Mouse (Mus musculus): ENCODE measurements around the gene Ttc7b. TPM values are rescaled to one million over a fixed set of nuclear protein-coding genes. Genes with fewer than 3 reads are reported as not detected.

Gene Ttc7b
- polyA plus RNA-seq, 2 experiments: 1.3 to 3.5 TPM

GRCm38 (mm10) chr12:100474661-100475321 is 45.8 kb downstream of the Ttc7b start:
- H3K4me1 ChIP-seq (replicated peaks; ENCODE audit: control insufficient read depth in 2 of 2, insufficient read depth in 2 of 2, low read length in 1 of 2): 0 out of 4 replicates have a peak, but pooled peaks cover 0 to 2% of the 10 kb centered on the region in 2 experiments
- H3K36me3 ChIP-seq (replicated peaks; ENCODE audit: control insufficient read depth, insufficient read depth, low read depth): no peaks in the 10 kb centered on the region
- no peaks in the 10 kb centered on the region for H3K9me3 ChIP-seq (ENCODE audit: control insufficient read depth, low read length)
- no peak overlapping the region for H3K9ac ChIP-seq (replicated peaks)
- no peak for DNase-seq (ENCODE audit: low read depth in 3 of 3, low spot score in 3 of 3)
- no peak for TF ChIP-seq EP300 (IDR thresholded peaks at IDR 0.05; ENCODE audit: low read depth)
- TF ChIP-seq CTCF (IDR thresholded peaks at IDR 0.05; ENCODE audit: low read depth): no peak
- WGBS (ENCODE audit: insufficient replicate concordance): 54% methylated on average over 3 of the region's 3 CpGs
- no peak overlapping the region for H3K4me3 ChIP-seq (ENCODE audit: insufficient read depth in 1 of 2, low read depth in 2 of 2, low read length in 2 of 2)
- no peak overlapping the region for H3K4me2 ChIP-seq (ENCODE audit: low read depth)
- no peaks in the 10 kb centered on the region for H3K27me3 ChIP-seq (ENCODE audit: control insufficient read depth, insufficient read depth, low read length)
- no peak for ATAC-seq (ENCODE audit: insufficient read depth)
- H3K27ac ChIP-seq: no peak overlapping the region

- no peak overlapping the region for H3K4me2 ChIP-seq (ENCODE audit: low read depth)
- H3K4me3 ChIP-seq (ENCODE audit: insufficient read depth in 1 of 2, low read depth in 2 of 2, low read length in 2 of 2): no peak overlapping the region
- no peaks in the 10 kb centered on the region for H3K4me1 ChIP-seq (replicated peaks; ENCODE audit: control insufficient read depth in 2 of 2, insufficient read depth in 2 of 2, low read length in 1 of 2)
- no peak overlapping the region for H3K9ac ChIP-seq (replicated peaks)
- no peaks in the 10 kb centered on the region for H3K9me3 ChIP-seq (ENCODE audit: control insufficient read depth, low read length)
- no peaks in the 10 kb centered on the region for H3K27me3 ChIP-seq (ENCODE audit: control insufficient read depth, insufficient read depth, low read length)
- no peak for DNase-seq (ENCODE audit: low read depth in 3 of 3, low spot score in 3 of 3)
- no peak overlapping the region for H3K27ac ChIP-seq
- no peak for TF ChIP-seq CTCF (IDR thresholded peaks at IDR 0.05; ENCODE audit: low read depth)
- TF ChIP-seq EP300 (IDR thresholded peaks at IDR 0.05; ENCODE audit: low read depth): no peak
- ATAC-seq (ENCODE audit: insufficient read depth): no peak
- WGBS (ENCODE audit: insufficient replicate concordance): 68% methylated on average over 9 of the region's 9 CpGs
- no peaks in the 10 kb centered on the region for H3K36me3 ChIP-seq (replicated peaks; ENCODE audit: control insufficient read depth, insufficient read depth, low read depth)
Measured at GRCm38 (mm10) chr12:100470295-100470694, 50.3 kb downstream of the Ttc7b start.

- ATAC-seq (ENCODE audit: insufficient read depth) (no peak), DNase-seq (ENCODE audit: low read depth in 3 of 3, low spot score in 3 of 3) (no peak)
- Histone ChIP-seq H3K27ac (no peak overlapping the region), H3K4me2 (ENCODE audit: low read depth) (no peak overlapping the region), H3K9ac (replicated peaks) (no peak overlapping the region), H3K4me3 (ENCODE audit: insufficient read depth in 1 of 2, low read depth in 2 of 2, low read length in 2 of 2) (no peak overlapping the region), H3K36me3 (replicated peaks; ENCODE audit: control insufficient read depth, insufficient read depth, low read depth) (no peaks in the 10 kb centered on the region), H3K4me1 (replicated peaks; ENCODE audit: control insufficient read depth in 2 of 2, insufficient read depth in 2 of 2, low read length in 1 of 2) (no peaks in the 10 kb centered on the region), H3K9me3 (ENCODE audit: control insufficient read depth, low read length) (no peaks in the 10 kb centered on the region), H3K27me3 (ENCODE audit: control insufficient read depth, insufficient read depth, low read length) (no peaks in the 10 kb centered on the region)
- WGBS (ENCODE audit: insufficient replicate concordance): 75% methylated on average over 7 of the region's 7 CpGs
- TF ChIP-seq CTCF (IDR thresholded peaks at IDR 0.05; ENCODE audit: low read depth) (no peak), EP300 (IDR thresholded peaks at IDR 0.05; ENCODE audit: low read depth) (no peak)
Measured at GRCm38 (mm10) chr12:100469503-100470293, 50.9 kb downstream of the Ttc7b start.

GRCm38 (mm10) chr12:100465101-100465715 is 55.4 kb downstream of the Ttc7b start:
- WGBS (ENCODE audit: insufficient replicate concordance): 76% methylated on average over 1 of the region's 4 CpGs

GRCm38 (mm10) chr12:100457701-100458100 is 62.9 kb downstream of the Ttc7b start:
- Histone ChIP-seq H3K4me1 (replicated peaks; ENCODE audit: control insufficient read depth in 2 of 2, insufficient read depth in 2 of 2, low read length in 1 of 2) (no peaks in the 10 kb centered on the region), H3K9me3 (ENCODE audit: control insufficient read depth, low read length) (no peaks in the 10 kb centered on the region), H3K9ac (replicated peaks) (no peak overlapping the region), H3K4me3 (ENCODE audit: insufficient read depth in 1 of 2, low read depth in 2 of 2, low read length in 2 of 2) (no peak overlapping the region), H3K27me3 (ENCODE audit: control insufficient read depth, insufficient read depth, low read length) (no peaks in the 10 kb centered on the region), H3K4me2 (ENCODE audit: low read depth) (no peak overlapping the region), H3K27ac (no peak overlapping the region), H3K36me3 (replicated peaks; ENCODE audit: control insufficient read depth, insufficient read depth, low read depth) (no peaks in the 10 kb centered on the region)
- no peak for TF ChIP-seq EP300 (IDR thresholded peaks at IDR 0.05; ENCODE audit: low read depth)
- TF ChIP-seq CTCF (IDR thresholded peaks at IDR 0.05; ENCODE audit: low read depth): no peak
- no peak for ATAC-seq (ENCODE audit: insufficient read depth)
- DNase-seq (ENCODE audit: low read depth in 3 of 3, low spot score in 3 of 3): no peak
- 83% methylated on average over 7 of the region's 7 CpGs for WGBS (ENCODE audit: insufficient replicate concordance)

More at GRCm38 (mm10) chr12:100465101-100465715, 55.4 kb downstream of the Ttc7b start:
- peak; percentile 31; the same call in 1 of the 2 replicates for ATAC-seq (ENCODE audit: insufficient read depth)
- H3K27ac ChIP-seq: no peak overlapping the region
- no peak overlapping the region for H3K4me3 ChIP-seq (ENCODE audit: insufficient read depth in 1 of 2, low read depth in 2 of 2, low read length in 2 of 2)
- no peak overlapping the region for H3K4me2 ChIP-seq (ENCODE audit: low read depth)
- no peaks in the 10 kb centered on the region for H3K9me3 ChIP-seq (ENCODE audit: control insufficient read depth, low read length)
- H3K36me3 ChIP-seq (replicated peaks; ENCODE audit: control insufficient read depth, insufficient read depth, low read depth): no peaks in the 10 kb centered on the region
- no peak for DNase-seq (ENCODE audit: low read depth in 3 of 3, low spot score in 3 of 3)
- no peaks in the 10 kb centered on the region for H3K4me1 ChIP-seq (replicated peaks; ENCODE audit: control insufficient read depth in 2 of 2, insufficient read depth in 2 of 2, low read length in 1 of 2)
- TF ChIP-seq CTCF (IDR thresholded peaks at IDR 0.05; ENCODE audit: low read depth): no peak
- no peak for TF ChIP-seq EP300 (IDR thresholded peaks at IDR 0.05; ENCODE audit: low read depth)
- no peaks in the 10 kb centered on the region for H3K27me3 ChIP-seq (ENCODE audit: control insufficient read depth, insufficient read depth, low read length)
- no peak overlapping the region for H3K9ac ChIP-seq (replicated peaks)

All from liver, embryonic 14.5 days (tissue).